Mouse (Mus musculus): ENCODE data around the gene Zzef1. TPM values are rescaled to one million over a fixed set of nuclear protein-coding genes. Genes with fewer than 3 reads are reported as not detected.
"Not testable (repeated sequence)": the region's sequence is repeated elsewhere in the genome, so short reads cannot be mapped to it uniquely, and the experiment has no call there.

Zzef1 gene
- polyA plus RNA-seq (2016; fragmentation: Nextera tagmentation; extraction: Ambion mirVana), result 11.3 and 12.1 TPM in 2 replicates

- Histone ChIP-seq H3K9me3 (no peaks in the 10 kb centered on the region), H3K4me1 (peaks cover 7% of the 10 kb centered on the region), H3K27ac (peak within 1 kb of the TSS; percentile 79), H3K9ac (peak within 1 kb of the TSS; percentile 81), H3K36me3 (replicated peaks) (no peaks in the 10 kb centered on the region), H3K27me3 (no peaks in the 10 kb centered on the region), H3K4me2 (peak within 1 kb of the TSS; percentile 80), H3K4me3 (replicated peaks) (peak within 1 kb of the TSS; percentile 98)
- WGBS, result under 1% methylated on average over 65 of the region's 69 CpGs
- ATAC-seq (ENCODE audit: low FRiP score), result peak; percentile 96
These were observed at the start of gene Zzef1, which contains the start of gene Cyb5d2 for GRCm38 (mm10) chr11:72795455-72796295. Zzef1 (plus strand) TSS chr11:72796226. Cyb5d2 (minus strand) TSS chr11:72796142.

GRCm38 (mm10) chr11:72751956-72752355 is 44.1 kb upstream of the Zzef1 start:
- no peak for ATAC-seq (ENCODE audit: low FRiP score)
- H3K4me2 ChIP-seq, result no peak overlapping the region
- no peak overlapping the region for H3K27ac ChIP-seq
- H3K9ac ChIP-seq, result no peak overlapping the region
- peaks cover 91% of the 10 kb centered on the region for H3K36me3 ChIP-seq (replicated peaks)
- WGBS, result 46% methylated on average over 2 of the region's 2 CpGs
- no peak overlapping the region for H3K4me3 ChIP-seq (replicated peaks)
- H3K27me3 ChIP-seq, result no peaks in the 10 kb centered on the region
- no peaks in the 10 kb centered on the region for H3K4me1 ChIP-seq
- no peaks in the 10 kb centered on the region for H3K9me3 ChIP-seq

- 97% methylated on average over 5 of the region's 5 CpGs for WGBS
- Histone ChIP-seq H3K27ac (no peak overlapping the region), H3K4me2 (no peak overlapping the region), H3K9me3 (no peaks in the 10 kb centered on the region), H3K4me3 (replicated peaks) (no peak overlapping the region), H3K27me3 (no peaks in the 10 kb centered on the region), H3K9ac (no peak overlapping the region), H3K4me1 (no peaks in the 10 kb centered on the region), H3K36me3 (replicated peaks) (peaks cover 93% of the 10 kb centered on the region)
- ATAC-seq (ENCODE audit: low FRiP score), result no peak
These were observed 37.7 kb upstream of the Zzef1 start for GRCm38 (mm10) chr11:72758316-72758715.

- Histone ChIP-seq H3K4me2 (no peak overlapping the region), H3K27me3 (no peaks in the 10 kb centered on the region), H3K4me3 (replicated peaks) (no peak overlapping the region), H3K4me1 (no peaks in the 10 kb centered on the region), H3K9me3 (no peaks in the 10 kb centered on the region), H3K27ac (no peak overlapping the region), H3K36me3 (replicated peaks) (peaks cover 96% of the 10 kb centered on the region), H3K9ac (no peak overlapping the region)
- no peak for ATAC-seq (ENCODE audit: low FRiP score)
- WGBS, result 96% methylated on average over 6 of the region's 6 CpGs
These were observed 36.4 kb upstream of the Zzef1 start for GRCm38 (mm10) chr11:72759581-72759980.

- 89% methylated on average over 1 of the region's 1 CpGs for WGBS
- no peak overlapping the region for H3K9ac ChIP-seq
- no peak overlapping the region for H3K4me2 ChIP-seq
- H3K4me3 ChIP-seq (replicated peaks), result no peak overlapping the region
- no peak for ATAC-seq (ENCODE audit: low FRiP score)
- H3K4me1 ChIP-seq, result no peaks in the 10 kb centered on the region
- H3K27me3 ChIP-seq, result no peaks in the 10 kb centered on the region
- no peaks in the 10 kb centered on the region for H3K9me3 ChIP-seq
- peaks cover 89% of the 10 kb centered on the region for H3K36me3 ChIP-seq (replicated peaks)
- H3K27ac ChIP-seq, result no peak overlapping the region
These were observed 35.2 kb upstream of the Zzef1 start for GRCm38 (mm10) chr11:72760781-72761180.

GRCm38 (mm10) chr11:72764270-72764669 is 31.8 kb upstream of the Zzef1 start:
- H3K9me3 ChIP-seq, result no peaks in the 10 kb centered on the region
- no peak overlapping the region for H3K4me3 ChIP-seq (replicated peaks)
- H3K36me3 ChIP-seq (replicated peaks), result peaks cover 75% of the 10 kb centered on the region
- H3K4me1 ChIP-seq, result no peaks in the 10 kb centered on the region
- no peak for ATAC-seq (ENCODE audit: low FRiP score)
- H3K27ac ChIP-seq, result no peak overlapping the region
- no peak overlapping the region for H3K9ac ChIP-seq
- no peak overlapping the region for H3K4me2 ChIP-seq
- 87% methylated on average over 4 of the region's 4 CpGs for WGBS
- H3K27me3 ChIP-seq, result no peaks in the 10 kb centered on the region

GRCm38 (mm10) chr11:72767716-72768115 is 28.3 kb upstream of the Zzef1 start:
- no peaks in the 10 kb centered on the region for H3K27me3 ChIP-seq
- H3K27ac ChIP-seq, result no peak overlapping the region
- no peak overlapping the region for H3K4me3 ChIP-seq (replicated peaks)
- no peaks in the 10 kb centered on the region for H3K9me3 ChIP-seq
- no peak overlapping the region for H3K9ac ChIP-seq
- no peak for ATAC-seq (ENCODE audit: low FRiP score)
- no peaks in the 10 kb centered on the region for H3K4me1 ChIP-seq
- no peak overlapping the region for H3K4me2 ChIP-seq
- 93% methylated on average over 8 of the region's 8 CpGs for WGBS
- H3K36me3 ChIP-seq (replicated peaks), result peaks cover 45% of the 10 kb centered on the region

GRCm38 (mm10) chr11:72769061-72769460 is 27.0 kb upstream of the Zzef1 start:
- H3K4me1 ChIP-seq, result no peaks in the 10 kb centered on the region
- no peak for ATAC-seq (ENCODE audit: low FRiP score)
- peaks cover 31% of the 10 kb centered on the region for H3K36me3 ChIP-seq (replicated peaks)
- no peak overlapping the region for H3K4me2 ChIP-seq
- H3K9ac ChIP-seq, result no peak overlapping the region
- H3K27ac ChIP-seq, result no peak overlapping the region
- 93% methylated on average over 3 of the region's 3 CpGs for WGBS
- no peaks in the 10 kb centered on the region for H3K9me3 ChIP-seq
- no peak overlapping the region for H3K4me3 ChIP-seq (replicated peaks)
- H3K27me3 ChIP-seq, result no peaks in the 10 kb centered on the region

- Histone ChIP-seq H3K9ac (no peak overlapping the region), H3K9me3 (no peaks in the 10 kb centered on the region), H3K4me3 (replicated peaks) (no peak overlapping the region), H3K4me1 (no peaks in the 10 kb centered on the region), H3K36me3 (replicated peaks) (peaks cover 23% of the 10 kb centered on the region), H3K27ac (no peak overlapping the region), H3K4me2 (no peak overlapping the region), H3K27me3 (no peaks in the 10 kb centered on the region)
- 94% methylated on average over 3 of the region's 3 CpGs for WGBS
- ATAC-seq (ENCODE audit: low FRiP score), result no peak
These were observed 25.7 kb upstream of the Zzef1 start for GRCm38 (mm10) chr11:72770324-72770723.

GRCm38 (mm10) chr11:72770816-72771215 is 25.2 kb upstream of the Zzef1 start:
- no peak overlapping the region for H3K27ac ChIP-seq
- H3K36me3 ChIP-seq (replicated peaks), result peaks cover 23% of the 10 kb centered on the region
- no peak overlapping the region for H3K4me3 ChIP-seq (replicated peaks)
- WGBS, result 91% methylated on average over 5 of the region's 5 CpGs
- ATAC-seq (ENCODE audit: low FRiP score), result no peak
- no peak overlapping the region for H3K4me2 ChIP-seq
- H3K9me3 ChIP-seq, result no peaks in the 10 kb centered on the region
- no peak overlapping the region for H3K9ac ChIP-seq
- H3K4me1 ChIP-seq, result no peaks in the 10 kb centered on the region
- no peaks in the 10 kb centered on the region for H3K27me3 ChIP-seq

- H3K9me3 ChIP-seq, result no peaks in the 10 kb centered on the region
- WGBS, result 80% methylated on average over 4 of the region's 4 CpGs
- H3K4me1 ChIP-seq, result no peaks in the 10 kb centered on the region
- H3K4me3 ChIP-seq (replicated peaks), result no peak overlapping the region
- H3K27me3 ChIP-seq, result no peaks in the 10 kb centered on the region
- no peak for ATAC-seq (ENCODE audit: low FRiP score)
- no peak overlapping the region for H3K9ac ChIP-seq
- H3K4me2 ChIP-seq, result no peak overlapping the region
- H3K27ac ChIP-seq, result no peak overlapping the region
- H3K36me3 ChIP-seq (replicated peaks), result peaks cover 23% of the 10 kb centered on the region
These were observed 24.6 kb upstream of the Zzef1 start for GRCm38 (mm10) chr11:72771461-72771860.

- not testable (repeated sequence) for H3K4me1 ChIP-seq; H3K27ac ChIP-seq; ATAC-seq (ENCODE audit: low FRiP score); H3K9ac ChIP-seq; H3K4me3 ChIP-seq (replicated peaks); H3K27me3 ChIP-seq; H3K4me2 ChIP-seq; H3K9me3 ChIP-seq
- peaks cover 16% of the 10 kb centered on the region for H3K36me3 ChIP-seq (replicated peaks)
- WGBS, result 44% methylated on average over 1 of the region's 1 CpGs
These were observed 23.4 kb upstream of the Zzef1 start for GRCm38 (mm10) chr11:72772611-72773010.

- no peaks in the 10 kb centered on the region for H3K4me1 ChIP-seq
- no peaks in the 10 kb centered on the region for H3K27me3 ChIP-seq
- no peak for ATAC-seq (ENCODE audit: low FRiP score)
- no peaks in the 10 kb centered on the region for H3K9me3 ChIP-seq
- no peak overlapping the region for H3K9ac ChIP-seq
- no peak overlapping the region for H3K4me2 ChIP-seq
- H3K27ac ChIP-seq, result no peak overlapping the region
- no peaks in the 10 kb centered on the region for H3K36me3 ChIP-seq (replicated peaks)
- no peak overlapping the region for H3K4me3 ChIP-seq (replicated peaks)
These were observed 17.1 kb upstream of the Zzef1 start for GRCm38 (mm10) chr11:72778957-72779356.

All from forebrain, embryonic 12.5 days (tissue).